Mouse (Mus musculus) kidney, embryonic 15.5 days (tissue): Measurements from ENCODE around the gene Entpd6. TPM values are rescaled to one million over a fixed set of nuclear protein-coding genes. Genes with fewer than 3 reads are reported as not detected.

ENCODE experiments used
- ATAC-seq: fragments of 200-750 bp; cut with Nextera tagmentation; replicated peaks from 2 replicates; pipeline ENCODE4 v1.8.0; 2017; ENCODE audit warnings: moderate TSS enrichment; ENCODE audit not compliant: low FRiP score
- H3K27ac ChIP-seq: fragments of 300-500 bp; sonication (generic); 2 replicates; pipeline ENCODE4 v1.5.1; 2015; ENCODE audit warnings: mild to moderate bottlenecking, inconsistent platforms
- H3K27me3 ChIP-seq: fragments of 300-500 bp; sonication (generic); 2 replicates; pipeline ENCODE4 v1.6.1; 2015; ENCODE audit warnings: inconsistent platforms
- H3K36me3 ChIP-seq: fragments of 300-500 bp; sonication (generic); 2 replicates; pipeline ENCODE4 v1.6.1; 2015; ENCODE audit warnings: inconsistent platforms
- H3K4me1 ChIP-seq: fragments of 300-500 bp; sonication (generic); 2 replicates; pipeline ENCODE4 v1.6.1; 2015; ENCODE audit warnings: inconsistent platforms
- H3K4me2 ChIP-seq: fragments of 300-500 bp; sonication (generic); 2 replicates; pipeline ENCODE4 v1.6.1; 2015; ENCODE audit warnings: moderate library complexity, mild to moderate bottlenecking, inconsistent platforms
- H3K4me3 ChIP-seq: fragments of 300-500 bp; sonication (generic); replicated peaks from 2 replicates; pipeline ENCODE4 v1.5.1; 2015; ENCODE audit warnings: mild to moderate bottlenecking, inconsistent platforms
- H3K9ac ChIP-seq: fragments of 300-500 bp; sonication (generic); 2 replicates; pipeline ENCODE4 v1.6.1; 2015; ENCODE audit warnings: mild to moderate bottlenecking, inconsistent platforms
- H3K9me3 ChIP-seq: fragments of 300-500 bp; sonication (generic); replicated peaks from 2 replicates; pipeline ENCODE4 v1.6.1; 2016; ENCODE audit warnings: inconsistent platforms
- whole genome bisulfite sequencing: fragments of 180-500 bp; shearing (Covaris S2); methylation state at CpG from one replicate; pipeline ENCODE4 v1.1.7; 2015; ENCODE audit warnings: mixed read lengths; 5-methylcytosine and 5-hydroxymethylcytosine counted together
- polyA plus RNA-seq: library from polyadenylated mRNA; unstranded; fragments of >200 nt; fragmentation: Nextera tagmentation; extraction: Ambion mirVana; gene quantifications from 2 replicates; pipeline ENCODE4 v1.2.1, GENCODE M21; 2015

The Entpd6 gene
- 27.8 and 31.7 TPM in 2 replicates for polyA plus RNA-seq

DNA sequence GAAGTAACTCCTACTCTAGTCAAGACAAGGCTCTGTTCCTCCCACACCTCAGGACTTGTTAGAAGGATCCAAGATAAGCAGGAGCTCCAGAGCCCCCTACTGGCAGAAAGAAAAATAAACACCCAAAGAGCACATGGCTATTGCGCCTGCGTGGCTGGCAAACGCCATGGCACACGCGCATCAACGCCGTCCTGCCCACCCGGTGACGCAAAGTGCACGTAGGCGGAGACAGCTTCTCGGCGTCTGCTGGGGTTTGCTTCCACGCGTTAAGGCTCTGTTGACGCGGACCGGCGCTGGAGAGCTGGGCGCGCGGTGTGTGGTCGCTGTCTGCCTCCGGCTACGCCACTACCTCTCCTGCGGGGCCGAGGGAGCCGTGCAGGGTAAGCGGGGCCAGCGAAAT is at the start of gene Entpd6:
TSS of gene Entpd6 (plus strand) at position 189 of the 400 bp plus-strand sequence.
- H3K27ac ChIP-seq = peak within 1 kb of the TSS; percentile 88
- peak within 1 kb of the TSS; percentile 80 for H3K4me3 ChIP-seq
- peaks cover 17% of the 10 kb centered on the region for H3K27me3 ChIP-seq
- WGBS = under 1% methylated on average over 30 of the region's 30 CpGs
- peak within 1 kb of the TSS; percentile 73 for H3K9ac ChIP-seq
- peaks cover 21% of the 10 kb centered on the region for H3K4me1 ChIP-seq
- peak; percentile 97 for ATAC-seq
- H3K4me2 ChIP-seq = peak within 1 kb of the TSS; percentile 98
- H3K36me3 ChIP-seq = peaks cover 10% of the 10 kb centered on the region
- H3K9me3 ChIP-seq = no peaks in the 10 kb centered on the region

DNA sequence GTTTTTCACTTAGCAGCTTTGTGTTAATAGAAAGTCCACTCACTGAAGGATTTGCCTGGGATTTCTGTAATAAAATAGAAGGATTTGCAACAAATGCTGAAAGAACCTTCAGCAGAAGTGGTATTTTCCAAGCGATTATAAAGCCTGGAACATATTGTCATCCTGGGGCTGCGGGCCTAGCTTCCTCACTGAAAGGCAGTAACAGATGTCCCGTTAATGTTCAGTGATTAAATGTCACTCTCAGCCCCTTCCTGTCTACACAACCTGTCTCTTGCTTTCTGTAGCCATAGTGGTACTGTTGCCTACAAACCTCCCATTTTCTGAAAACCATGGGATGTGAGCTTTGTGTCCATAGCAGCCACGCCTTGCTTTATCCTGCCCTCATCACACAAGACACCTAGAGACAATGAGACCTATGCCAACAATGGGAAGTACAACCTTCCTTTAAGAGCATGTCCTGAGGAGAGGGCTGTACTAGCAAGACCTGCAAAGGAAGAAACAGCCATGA is 36.6 kb upstream of the Entpd6 start:
- no peak overlapping the region for H3K9ac ChIP-seq
- H3K9me3 ChIP-seq = no peaks in the 10 kb centered on the region
- ATAC-seq = no peak
- no peaks in the 10 kb centered on the region for H3K36me3 ChIP-seq
- no peaks in the 10 kb centered on the region for H3K4me1 ChIP-seq
- WGBS = 74% methylated on average over 4 of the region's 4 CpGs
- H3K27me3 ChIP-seq = no peaks in the 10 kb centered on the region
- H3K4me3 ChIP-seq = no peak overlapping the region
- H3K27ac ChIP-seq = no peak overlapping the region
- no peak overlapping the region for H3K4me2 ChIP-seq

DNA sequence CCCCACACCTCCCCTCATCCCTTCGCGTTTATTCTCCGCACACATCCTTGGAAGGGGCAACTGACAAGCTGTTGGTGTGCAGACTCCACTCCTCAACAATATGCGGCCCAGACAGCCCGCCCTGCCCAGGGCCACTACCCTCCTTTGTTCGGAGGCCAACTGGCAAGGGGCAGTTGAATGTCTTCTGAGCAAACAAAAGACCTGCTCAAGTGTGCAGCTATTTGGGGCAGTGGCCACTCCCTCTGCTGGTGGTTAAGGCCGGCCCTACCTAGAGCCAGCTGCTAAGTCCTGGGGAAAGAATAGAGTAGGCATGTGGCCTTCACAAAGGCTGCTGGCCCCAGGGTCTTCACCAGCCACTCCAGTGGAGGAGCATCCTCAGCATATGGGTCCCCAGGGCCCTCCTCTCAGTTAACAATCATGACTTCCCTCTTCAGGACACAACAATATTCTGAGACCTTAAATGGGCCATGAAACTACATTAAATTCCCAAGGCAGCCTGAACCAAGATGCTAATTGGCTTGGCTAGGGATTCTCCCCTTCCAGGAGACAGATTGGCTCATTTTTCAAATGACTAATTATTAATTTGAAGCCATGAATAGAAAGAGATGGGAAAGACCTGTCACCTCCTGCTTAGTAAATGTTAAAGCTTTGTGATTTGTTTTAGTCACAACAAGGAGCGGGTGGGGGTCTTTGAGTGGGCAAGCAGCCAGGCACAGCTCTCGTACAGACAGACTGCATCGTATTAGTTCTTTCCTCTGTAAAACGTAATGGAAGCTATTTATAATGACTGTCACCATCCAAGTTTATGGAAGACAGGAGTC is 12.9 kb upstream of the Entpd6 start:
- no peak overlapping the region for H3K27ac ChIP-seq
- 62% methylated on average over 11 of the region's 11 CpGs for WGBS
- no peak overlapping the region for H3K4me2 ChIP-seq
- H3K27me3 ChIP-seq = peaks cover 2% of the 10 kb centered on the region; the same call in 1 of the 2 replicates
- no peaks in the 10 kb centered on the region for H3K4me1 ChIP-seq
- ATAC-seq = no peak
- no peak overlapping the region for H3K9ac ChIP-seq
- H3K9me3 ChIP-seq = no peaks in the 10 kb centered on the region
- no peak overlapping the region for H3K4me3 ChIP-seq
- H3K36me3 ChIP-seq = no peaks in the 10 kb centered on the region

DNA sequence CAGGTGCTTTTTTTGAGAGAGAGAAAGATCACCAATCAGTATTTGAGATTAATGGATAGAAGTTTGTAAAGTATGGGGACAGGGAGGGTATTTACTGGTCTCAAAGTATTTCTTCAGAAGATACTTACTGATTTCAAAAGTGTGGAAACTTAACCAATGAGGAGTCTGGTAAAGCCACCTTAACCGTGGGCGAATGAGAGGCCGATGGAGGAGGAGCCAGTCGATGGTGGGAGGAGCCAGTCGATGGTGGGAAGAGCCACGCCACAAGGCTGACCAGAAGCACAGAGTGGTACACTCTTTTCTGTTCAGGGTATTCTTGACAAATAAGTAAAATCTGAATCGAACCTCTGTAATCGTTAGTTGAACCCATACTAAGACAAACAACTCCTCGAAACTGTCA is 11.0 kb upstream of the Entpd6 start:
- Histone ChIP-seq H3K4me1 (no peaks in the 10 kb centered on the region), H3K36me3 (no peaks in the 10 kb centered on the region), H3K9ac (no peak overlapping the region), H3K27me3 (peaks cover 2% of the 10 kb centered on the region), H3K27ac (no peak overlapping the region), H3K4me2 (no peak overlapping the region), H3K9me3 (no peaks in the 10 kb centered on the region), H3K4me3 (no peak overlapping the region)
- WGBS = 78% methylated on average over 9 of the region's 9 CpGs
- ATAC-seq = no peak

DNA sequence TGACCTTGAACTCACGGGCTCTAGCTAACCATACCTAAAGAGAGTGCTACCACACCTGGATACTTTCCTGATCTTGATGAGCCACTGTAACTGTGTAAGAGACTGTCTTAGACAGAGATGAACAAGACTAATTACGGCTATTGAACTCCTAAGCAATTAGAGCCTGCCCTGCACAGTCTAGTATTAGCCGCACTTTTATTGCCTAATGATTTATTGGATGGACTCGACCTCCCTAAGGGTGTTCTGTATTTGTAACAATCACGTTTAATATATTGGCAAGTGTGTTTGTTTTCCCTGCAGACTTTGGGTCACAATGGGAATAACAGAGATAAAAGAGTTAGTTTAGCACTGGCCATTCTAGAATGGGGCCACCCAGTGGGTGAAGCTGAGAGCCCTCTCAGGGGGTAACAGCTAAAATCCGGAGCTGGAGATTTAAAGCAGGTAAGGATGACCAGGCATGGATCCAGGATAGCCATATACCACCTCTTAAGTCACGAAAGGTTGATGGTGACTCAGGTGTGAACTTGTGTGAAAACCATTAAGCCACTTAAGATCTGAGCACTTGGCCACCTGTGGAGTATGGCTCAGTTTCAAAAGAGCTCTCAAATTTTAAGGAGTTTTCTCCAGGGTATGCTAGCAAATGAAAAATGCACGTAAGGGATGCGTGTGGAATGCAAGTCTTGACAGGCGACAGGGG is 8.5 kb upstream of the Entpd6 start:
- Histone ChIP-seq H3K4me3 (no peak overlapping the region), H3K4me1 (no peaks in the 10 kb centered on the region), H3K27ac (no peak overlapping the region), H3K27me3 (peaks cover 2% of the 10 kb centered on the region), H3K9me3 (no peaks in the 10 kb centered on the region), H3K36me3 (no peaks in the 10 kb centered on the region), H3K9ac (no peak overlapping the region), H3K4me2 (no peak overlapping the region)
- peak; percentile 74 for ATAC-seq
- WGBS = 18% methylated on average over 10 of the region's 10 CpGs

DNA sequence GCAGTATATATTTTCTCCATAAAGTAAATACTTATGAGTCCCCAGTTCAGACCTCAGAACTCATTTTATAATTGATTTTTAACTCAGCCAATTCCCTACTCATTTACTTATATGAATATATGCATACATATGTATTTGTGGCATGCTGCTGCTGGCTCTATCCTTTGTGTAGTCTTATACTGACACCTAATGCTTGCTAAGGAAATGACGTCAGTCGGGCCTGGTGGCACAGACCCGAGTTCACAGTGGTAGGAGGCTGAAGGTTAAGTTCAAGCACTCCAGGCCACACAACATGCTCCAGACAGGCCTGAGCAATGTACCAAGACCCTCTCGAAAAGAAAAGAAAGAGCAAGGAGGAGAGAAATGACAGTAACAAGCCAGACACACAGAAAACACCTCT is 7.4 kb upstream of the Entpd6 start:
- Histone ChIP-seq H3K27me3 (peaks cover 10% of the 10 kb centered on the region), H3K4me1 (no peaks in the 10 kb centered on the region), H3K4me2 (no peak overlapping the region), H3K9me3 (no peaks in the 10 kb centered on the region), H3K27ac (no peak overlapping the region), H3K36me3 (no peaks in the 10 kb centered on the region), H3K4me3 (no peak overlapping the region), H3K9ac (no peak overlapping the region)
- 55% methylated on average over 4 of the region's 4 CpGs for WGBS
- ATAC-seq = no peak

DNA sequence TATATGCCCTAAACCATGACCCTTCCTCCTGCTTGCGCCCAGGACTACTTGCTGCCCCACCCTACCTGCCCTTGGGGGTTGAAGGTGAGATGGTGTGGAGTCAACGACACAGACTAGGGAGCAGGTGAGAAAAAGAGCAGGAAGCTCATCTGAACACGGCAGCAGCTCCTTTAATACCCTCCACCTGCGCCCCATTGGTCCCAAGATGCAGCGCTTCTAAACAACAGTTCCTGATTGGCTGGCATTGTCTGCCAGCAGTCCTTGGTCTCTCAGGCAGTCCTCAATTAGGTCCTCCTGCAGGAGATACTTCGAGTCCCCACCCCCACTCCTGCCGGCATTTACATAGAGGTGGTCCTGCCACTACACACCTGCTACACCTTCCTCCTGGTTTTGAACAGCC is 3.8 kb upstream of the Entpd6 start:
- H3K27ac ChIP-seq = no peak overlapping the region
- peaks cover 17% of the 10 kb centered on the region for H3K27me3 ChIP-seq
- H3K9ac ChIP-seq = no peak overlapping the region
- H3K36me3 ChIP-seq = no peaks in the 10 kb centered on the region
- 70% methylated on average over 7 of the region's 7 CpGs for WGBS
- H3K4me2 ChIP-seq = no peak overlapping the region
- H3K4me3 ChIP-seq = no peak overlapping the region
- H3K4me1 ChIP-seq = peaks cover 10% of the 10 kb centered on the region
- ATAC-seq = no peak
- no peaks in the 10 kb centered on the region for H3K9me3 ChIP-seq

DNA sequence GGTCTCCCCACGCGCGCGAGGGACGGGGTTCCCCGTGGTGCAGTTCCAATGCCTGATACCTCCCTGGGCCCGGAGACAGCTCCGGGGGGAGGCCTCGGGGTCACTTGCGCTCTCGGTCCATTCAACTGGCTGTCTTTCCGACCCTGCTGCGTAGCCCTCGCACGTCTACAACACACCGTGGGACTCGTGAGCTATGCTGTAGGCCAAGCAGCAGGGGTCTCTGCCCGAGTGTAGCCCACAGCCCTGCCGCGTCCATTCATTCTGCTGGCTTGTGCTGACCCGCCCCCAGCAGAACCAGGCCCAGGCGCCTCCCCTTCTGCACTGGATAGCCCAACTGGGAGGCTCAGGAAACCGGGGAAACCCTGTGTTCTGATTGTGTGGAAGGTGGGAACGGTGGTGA is 441 bp downstream of the Entpd6 start:
- peak overlapping the region; percentile 80 for H3K4me3 ChIP-seq
- H3K27ac ChIP-seq = peak overlapping the region; percentile 88
- H3K9me3 ChIP-seq = no peaks in the 10 kb centered on the region
- peak overlapping the region; percentile 98 for H3K4me2 ChIP-seq
- H3K4me1 ChIP-seq = peaks cover 21% of the 10 kb centered on the region
- H3K9ac ChIP-seq = peak overlapping the region; percentile 73
- under 1% methylated on average over 24 of the region's 24 CpGs for WGBS
- H3K27me3 ChIP-seq = peaks cover 17% of the 10 kb centered on the region
- peaks cover 10% of the 10 kb centered on the region for H3K36me3 ChIP-seq
- ATAC-seq = peak; percentile 87

DNA sequence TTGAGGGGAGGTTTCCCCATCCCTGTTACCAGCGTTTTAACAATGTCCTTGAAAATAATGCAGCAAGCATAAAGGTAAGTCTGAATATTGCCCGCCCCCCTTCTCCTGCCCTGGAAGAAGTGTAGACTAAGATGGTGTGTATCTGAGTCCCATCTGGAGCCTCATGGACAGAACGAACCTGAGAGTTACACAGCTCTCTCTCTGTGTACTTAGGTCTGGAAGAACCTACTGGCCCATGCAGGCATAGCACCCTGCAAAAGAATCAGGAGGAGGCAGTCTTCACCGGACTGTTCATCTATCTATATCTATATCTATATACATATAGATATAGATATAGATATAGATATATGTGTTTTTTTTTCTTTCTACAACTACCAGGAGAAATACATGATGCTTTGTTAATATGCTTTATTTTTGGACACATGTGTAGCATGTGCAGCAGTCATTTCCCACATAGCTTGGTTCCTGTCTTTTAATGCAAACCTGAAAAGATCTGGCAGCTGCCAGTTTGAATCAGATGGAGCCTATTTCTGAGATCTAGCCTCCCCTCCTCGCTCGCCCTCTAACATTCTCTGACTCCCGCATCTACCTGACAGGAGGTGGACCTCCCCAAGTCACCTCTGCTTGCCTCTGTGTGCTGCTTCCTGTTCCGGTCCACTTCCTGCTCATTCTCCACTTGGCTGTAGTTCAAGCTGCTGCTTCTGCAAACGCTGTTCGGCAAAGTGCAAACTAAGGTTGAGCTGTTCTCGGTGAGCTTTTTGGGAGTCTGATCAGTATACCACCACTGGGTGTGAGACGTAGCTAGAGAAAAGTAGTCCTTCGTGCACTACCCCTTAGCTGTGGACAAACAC is 1.5 kb downstream of the Entpd6 start:
- H3K27ac ChIP-seq = 0 out of 2 replicates have a peak overlapping the region, but pooled peaks have one; percentile 18
- H3K4me3 ChIP-seq = peak overlapping the region; percentile 80
- peak overlapping the region; percentile 98 for H3K4me2 ChIP-seq
- WGBS = 55% methylated on average over 13 of the region's 13 CpGs
- no peaks in the 10 kb centered on the region for H3K9me3 ChIP-seq
- no peak for ATAC-seq
- H3K27me3 ChIP-seq = peaks cover 17% of the 10 kb centered on the region
- peaks cover 10% of the 10 kb centered on the region for H3K36me3 ChIP-seq
- H3K4me1 ChIP-seq = peaks cover 21% of the 10 kb centered on the region
- H3K9ac ChIP-seq = no peak overlapping the region

DNA sequence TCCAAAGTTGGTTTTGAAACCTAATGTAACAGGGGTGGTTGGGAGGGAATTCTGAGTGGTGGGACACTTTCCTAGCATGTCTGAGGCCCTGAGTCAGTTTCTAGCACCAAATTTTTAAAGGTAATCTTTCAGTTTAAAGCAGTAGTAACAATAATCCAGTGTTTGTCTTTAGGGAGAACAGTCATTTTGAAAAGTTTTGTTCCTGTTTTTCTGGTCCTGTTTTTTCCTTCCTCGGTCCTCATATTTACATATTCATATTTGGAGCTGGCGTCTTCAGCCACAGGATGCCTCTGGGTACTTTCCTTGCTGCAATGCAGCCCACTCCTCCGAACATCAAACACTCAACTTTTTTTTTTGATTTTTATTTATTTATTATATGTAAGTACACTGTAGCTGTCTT is 6.2 kb downstream of the Entpd6 start:
- Histone ChIP-seq H3K9ac (no peak overlapping the region), H3K4me3 (no peak overlapping the region)
- 93% methylated on average over 3 of the region's 3 CpGs for WGBS

DNA sequence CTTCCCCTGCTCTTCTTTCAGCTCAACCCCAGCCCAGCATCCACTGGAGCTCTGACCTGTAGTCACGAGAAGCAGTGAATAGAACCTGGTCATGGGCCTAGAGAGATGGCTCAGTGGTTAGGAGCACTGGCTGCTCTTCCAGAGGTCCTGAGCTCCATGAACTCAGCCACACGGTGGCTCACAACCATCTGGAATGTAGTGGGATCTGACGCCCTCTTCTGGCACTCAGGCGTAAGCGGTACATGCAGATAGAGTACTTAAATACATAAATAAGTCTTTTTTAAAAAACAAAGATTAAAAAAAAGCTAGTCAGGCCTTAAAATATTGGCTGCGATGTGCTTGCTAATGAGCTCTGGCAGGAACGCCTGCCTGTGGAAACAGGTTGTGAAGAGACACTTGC is 12.6 kb downstream of the Entpd6 start:
- H3K4me1 ChIP-seq = no peaks in the 10 kb centered on the region
- no peak overlapping the region for H3K27ac ChIP-seq
- peaks cover 65% of the 10 kb centered on the region for H3K36me3 ChIP-seq
- 90% methylated on average over 7 of the region's 7 CpGs for WGBS
- H3K9ac ChIP-seq = no peak overlapping the region
- H3K4me3 ChIP-seq = no peak overlapping the region
- no peaks in the 10 kb centered on the region for H3K9me3 ChIP-seq
- no peak for ATAC-seq
- H3K27me3 ChIP-seq = no peaks in the 10 kb centered on the region
- H3K4me2 ChIP-seq = no peak overlapping the region

More for the DNA sequence above, 6.2 kb downstream of the Entpd6 start:
- no peaks in the 10 kb centered on the region for H3K27me3 ChIP-seq
- no peaks in the 10 kb centered on the region for H3K9me3 ChIP-seq
- no peak overlapping the region for H3K4me2 ChIP-seq
- peaks cover 47% of the 10 kb centered on the region for H3K36me3 ChIP-seq
- no peak for ATAC-seq
- no peak overlapping the region for H3K27ac ChIP-seq
- peaks cover 11% of the 10 kb centered on the region for H3K4me1 ChIP-seq
